Mouse (Mus musculus) effector memory CD4-positive, alpha-beta T cell, adult 5 months (primary cell): ENCODE data around the gene Rasgef1b. TPM values are rescaled to one million over a fixed set of nuclear protein-coding genes. Genes with fewer than 3 reads are reported as not detected.

Experiments
- polyA plus RNA-seq: library from polyadenylated mRNA; unstranded; fragments of 100-300 nt; shearing (Covaris generic); gene quantifications from one replicate; pipeline ENCODE4 v1.2.1, GENCODE M21; 2017

Rasgef1b gene
- 8.0 TPM for polyA plus RNA-seq

GRCm38 (mm10) chr5:99728649-99729212 lies at the start of gene Rasgef1b:
Rasgef1b (minus strand) TSS chr5:99729065.

Other genes with a start within 250 kb of the Rasgef1b start
- gene Vamp9, start 177.2 kb upstream of the Rasgef1b start, polyA plus RNA-seq = not detected
- 412 TPM for gene Hnrnpd, start 249.9 kb upstream of the Rasgef1b start, polyA plus RNA-seq
- not detected for gene 4930524J08Rik, start 250.0 kb upstream of the Rasgef1b start, polyA plus RNA-seq